Mouse (Mus musculus) monocyte, adult 2 months (primary cell): ENCODE measurements around the gene Cox18.

Experiments used
- DNase-seq, 2 experiments: peaks; one replicate each; pipeline ENCODE4 v3.0.0; 2022; ENCODE audit warnings: low spot score in 2 of 2, low read depth in 1 of 2

Gene Cox18

GRCm38 (mm10) chr5:90178116-90178515 is 45.7 kb downstream of the Cox18 start:
- no peak for DNase-seq
